In genomic region chr11:88714127-88714526, GRCm38 (mm10) we compare ENCODE assay signal across 12 mouse cellular contexts. TPM values are rescaled to one million over a fixed set of nuclear protein-coding genes. Genes with fewer than 3 reads are reported as not detected.
A peak's percentile ranks its signal among the peaks of the same experiment; 100 is the strongest.
DNase-seq lines count a peak whose midpoint lies in the region; ATAC-seq and TF ChIP-seq lines count a peak whose summit lies in the region.
"Had no signal": no experiment of that assay in that cellular context is flagged by ENCODE, and none has a peak within 500 bp of the region (broad histone marks: within the 10 kb centered on the region; RNA-seq: fewer than 3 reads in every experiment).

No protein-coding gene starts in this region.

- H3K27ac ChIP-seq in heart, embryonic 12.5 days (ENCODE audit: poor library complexity, severe bottlenecking) = no peak overlapping the region
- no peak overlapping the region for H3K27ac ChIP-seq in embryonic facial prominence, embryonic 10.5 days (replicated peaks)
- no peak overlapping the region for H3K27ac ChIP-seq in hindbrain, embryonic 12.5 days
- H3K27ac ChIP-seq in midbrain, embryonic 13.5 days = no peak overlapping the region
- H3K27ac ChIP-seq: liver, embryonic 13.5 days had no signal

- no peak for DNase-seq in heart, adult 18-20 months
- DNase-seq in embryonic facial prominence, embryonic 10.5 days (ENCODE audit: low spot score) = no peak
- no peak for DNase-seq in adrenal gland, postnatal 4 days (ENCODE audit: low spot score in 2 of 2)
- no peak for DNase-seq in lung, adult 2 months
- no peak for DNase-seq in urinary bladder, postnatal 4 days (ENCODE audit: low spot score in 2 of 2)
- DNase-seq: adrenal gland, adult 8-10 months; cerebellum, adult 11-12 months; liver, embryonic 13.5 days had no signal

- no peak overlapping the region for H3K9ac ChIP-seq in heart, embryonic 12.5 days
- H3K9ac ChIP-seq in hindbrain, embryonic 12.5 days = no peak overlapping the region
- peak overlapping the region; percentile 99 for H3K9ac ChIP-seq in midbrain, embryonic 13.5 days (replicated peaks)
- H3K9ac ChIP-seq: embryonic facial prominence, embryonic 15.5 days; liver, embryonic 13.5 days had no signal

- 77% methylated on average over 7 of the region's 7 CpGs for WGBS in heart, embryonic 12.5 days
- WGBS in embryonic facial prominence, embryonic 10.5 days = 77% methylated on average over 7 of the region's 7 CpGs
- WGBS in hindbrain, embryonic 12.5 days = 65% methylated on average over 7 of the region's 7 CpGs
- WGBS in midbrain, embryonic 13.5 days = 58% methylated on average over 7 of the region's 7 CpGs
- WGBS in lung, adult 2 months = 73% methylated on average over 7 of the region's 7 CpGs

- H3K4me1 ChIP-seq in heart, embryonic 12.5 days (replicated peaks) = peaks cover 31% of the 10 kb centered on the region
- H3K4me1 ChIP-seq in embryonic facial prominence, embryonic 10.5 days = peaks cover 57% of the 10 kb centered on the region
- peaks cover 57% of the 10 kb centered on the region for H3K4me1 ChIP-seq in hindbrain, embryonic 12.5 days
- peaks cover 67% of the 10 kb centered on the region for H3K4me1 ChIP-seq in midbrain, embryonic 13.5 days (replicated peaks)
- H3K4me1 ChIP-seq in lung, adult 2 months (ENCODE audit: control insufficient read depth, insufficient read depth, low read length) = 0 out of 2 replicates have a peak, but pooled peaks cover 3% of the 10 kb centered on the region

- peak overlapping the region; percentile 91 for H3K4me2 ChIP-seq in heart, embryonic 12.5 days
- H3K4me2 ChIP-seq in hindbrain, embryonic 12.5 days (replicated peaks) = peak overlapping the region; percentile 76
- H3K4me2 ChIP-seq in midbrain, embryonic 13.5 days (replicated peaks) = peak overlapping the region; percentile 86
- H3K4me2 ChIP-seq: liver, embryonic 13.5 days had no signal

- H3K36me3 ChIP-seq in heart, embryonic 12.5 days = peaks cover 44% of the 10 kb centered on the region
- peaks cover 57% of the 10 kb centered on the region for H3K36me3 ChIP-seq in embryonic facial prominence, embryonic 10.5 days (replicated peaks)
- H3K36me3 ChIP-seq in hindbrain, embryonic 12.5 days = peaks cover 34% of the 10 kb centered on the region
- peaks cover 33% of the 10 kb centered on the region for H3K36me3 ChIP-seq in midbrain, embryonic 13.5 days

- ATAC-seq in heart, embryonic 12.5 days (ENCODE audit: insufficient number of reproducible peaks, low FRiP score) = no peak
- no peak for ATAC-seq in hindbrain, embryonic 12.5 days (ENCODE audit: low FRiP score)
- no peak for ATAC-seq in midbrain, embryonic 13.5 days

- no peak for TF ChIP-seq POLR2A in lung, adult 2 months (IDR thresholded peaks at IDR 0.05; ENCODE audit: borderline replicate concordance, extremely low read depth, low read depth, low read length)

- H3K4me3 ChIP-seq in heart, embryonic 12.5 days = no peak overlapping the region
- peak overlapping the region; percentile 79 for H3K4me3 ChIP-seq in embryonic facial prominence, embryonic 10.5 days
- peak overlapping the region; percentile 94 for H3K4me3 ChIP-seq in hindbrain, embryonic 12.5 days
- peak overlapping the region; percentile 93 for H3K4me3 ChIP-seq in midbrain, embryonic 13.5 days (replicated peaks)
- H3K4me3 ChIP-seq in lung, adult 2 months (replicated peaks; ENCODE audit: extremely low read depth, low read depth, low read length) = no peak overlapping the region
- H3K4me3 ChIP-seq: liver, embryonic 13.5 days had no signal

- H3K27me3 ChIP-seq in heart, embryonic 12.5 days (replicated peaks) = no peaks in the 10 kb centered on the region
- no peaks in the 10 kb centered on the region for H3K27me3 ChIP-seq in embryonic facial prominence, embryonic 10.5 days (replicated peaks; ENCODE audit: low read depth, poor library complexity, severe bottlenecking)
- no peaks in the 10 kb centered on the region for H3K27me3 ChIP-seq in hindbrain, embryonic 12.5 days
- H3K27me3 ChIP-seq in midbrain, embryonic 13.5 days = no peaks in the 10 kb centered on the region
- H3K27me3 ChIP-seq: embryonic facial prominence, embryonic 15.5 days; liver, embryonic 13.5 days had no signal

- no peak for TF ChIP-seq CTCF in lung, adult 2 months (IDR thresholded peaks at IDR 0.05; ENCODE audit: insufficient read depth, low read length)

- H3K9me3 ChIP-seq in heart, embryonic 12.5 days (replicated peaks) = no peaks in the 10 kb centered on the region
- H3K9me3 ChIP-seq in embryonic facial prominence, embryonic 10.5 days = no peaks in the 10 kb centered on the region
- H3K9me3 ChIP-seq in hindbrain, embryonic 12.5 days (replicated peaks) = no peaks in the 10 kb centered on the region
- no peaks in the 10 kb centered on the region for H3K9me3 ChIP-seq in midbrain, embryonic 13.5 days
- H3K9me3 ChIP-seq: embryonic facial prominence, embryonic 15.5 days; liver, embryonic 13.5 days had no signal

RNA-seq across cellular contexts. Expression of gene Msi2, which starts 4.2 kb away (rescaled TPM):
- 18.7 and 20.5 TPM in 2 replicates for polyA plus RNA-seq in heart, embryonic 12.5 days (2016; fragmentation: Nextera tagmentation; extraction: Ambion mirVana)
- total RNA-seq in heart, adult 18-20 months (2021) = 100 to 1,000 TPM; 179 to 203 TPM
- polyA plus RNA-seq in embryonic facial prominence, embryonic 10.5 days (2016; fragmentation: Nextera tagmentation; extraction: Ambion mirVana) = 20.2 and 22.6 TPM in 2 replicates
- polyA plus RNA-seq in hindbrain, embryonic 12.5 days (2016; fragmentation: Nextera tagmentation; extraction: Ambion mirVana) = 34.8 and 35.9 TPM in 2 replicates
- 38.5 and 41.0 TPM in 2 replicates for polyA plus RNA-seq in midbrain, embryonic 13.5 days (2015; fragmentation: Nextera tagmentation; extraction: Ambion mirVana)
- total RNA-seq in adrenal gland, postnatal 4 days (2021) = 100 to 1,000 TPM; 200 to 212 TPM
- 28.6 and 29.5 TPM in 2 replicates for polyA plus RNA-seq in lung, adult 2 months (2012; rRNA removed)

Comparison
In these comparisons a context has a peak if more than half of its experiments do, and no peak if none do; other contexts are left out.
1. H3K4me3 ChIP-seq: peak in embryonic facial prominence, embryonic 10.5 days (single experiment), hindbrain, embryonic 12.5 days (single experiment) and midbrain, embryonic 13.5 days (single experiment); none in heart, embryonic 12.5 days (single experiment) and lung, adult 2 months (single experiment).
2. Peak in every context shown above with its lines, with median percentiles within 50 percentile points of each other: H3K4me2 ChIP-seq.